Mouse (Mus musculus) cortical plate, adult 2 months (tissue): ENCODE data around the gene Dgki.

Experiments
- CTCF ChIP-seq: fragments of 200-500 bp; IDR thresholded peaks from 2 replicates; pipeline ENCODE4 v1.5.1; 2011; ENCODE audit warnings: mild to moderate bottlenecking, control low read depth, low read length; ENCODE audit not compliant: insufficient read depth; ENCODE audit errors: extremely low read depth
- POLR2A ChIP-seq: fragments of 200-500 bp; IDR thresholded peaks from 2 replicates; pipeline ENCODE4 v1.6.1; 2011; ENCODE audit warnings: mild to moderate bottlenecking, low read length, control low read depth; ENCODE audit not compliant: insufficient read depth; ENCODE audit errors: extremely low read depth

GRCm38 (mm10) chr6:37326603-37326955 is 26.6 kb upstream of the Dgki start:
- no peak for TF ChIP-seq POLR2A
- no peak for TF ChIP-seq CTCF
